Mouse (Mus musculus) midbrain, postnatal 0 days (tissue): ENCODE measurements around the gene Adam15. TPM values are rescaled to one million over a fixed set of nuclear protein-coding genes. Genes with fewer than 3 reads are reported as not detected.

ENCODE experiments used
- ATAC-seq: fragments of 200-750 bp; cut with Nextera tagmentation; 2 replicates; pipeline ENCODE4 v1.8.0; 2017; ENCODE audit warnings: moderate number of reproducible peaks, mild to moderate bottlenecking, moderate TSS enrichment, moderate library complexity; ENCODE audit not compliant: low FRiP score
- DNase-seq: peaks from one replicate; pipeline ENCODE4 v3.0.0-alpha.2; 2015; ENCODE audit warnings: low spot score
- H3K27ac ChIP-seq: fragments of 300-500 bp; sonication (generic); 2 replicates; pipeline ENCODE4 v1.5.1; 2014; ENCODE audit warnings: low read depth, mild to moderate bottlenecking, low read length, mixed read lengths
- H3K27me3 ChIP-seq: fragments of 300-500 bp; sonication (generic); 2 replicates; pipeline ENCODE4 v1.6.1; 2014; ENCODE audit warnings: low read length, control low read depth, mixed read lengths; ENCODE audit not compliant: insufficient read depth
- H3K36me3 ChIP-seq: fragments of 300-500 bp; sonication (generic); 2 replicates; pipeline ENCODE4 v1.6.1; 2014; ENCODE audit warnings: low read length, control low read depth, mixed read lengths; ENCODE audit not compliant: insufficient read depth
- H3K4me1 ChIP-seq: fragments of 300-500 bp; sonication (generic); 2 replicates; pipeline ENCODE4 v1.6.1; 2014; ENCODE audit warnings: mild to moderate bottlenecking, control low read depth, antibody characterized with exemption, low read length, mixed read lengths; ENCODE audit not compliant: insufficient read depth
- H3K4me2 ChIP-seq: fragments of 300-500 bp; sonication (generic); 2 replicates; pipeline ENCODE4 v1.6.1; 2014; ENCODE audit warnings: low read depth, mild to moderate bottlenecking, low read length, mixed read lengths; ENCODE audit not compliant: poor library complexity, severe bottlenecking
- H3K4me3 ChIP-seq: fragments of 300-500 bp; sonication (generic); 2 replicates; pipeline ENCODE4 v1.5.1; 2014; ENCODE audit warnings: low read depth, mild to moderate bottlenecking, low read length, moderate library complexity
- H3K9ac ChIP-seq: fragments of 300-500 bp; sonication (generic); replicated peaks from 2 replicates; pipeline ENCODE4 v1.6.1; 2014; ENCODE audit warnings: mild to moderate bottlenecking, low read length, moderate library complexity, mixed read lengths; ENCODE audit not compliant: poor library complexity, severe bottlenecking
- H3K9me3 ChIP-seq: fragments of 300-500 bp; sonication (generic); 2 replicates; pipeline ENCODE4 v1.6.1; 2016; ENCODE audit warnings: low read length, control low read depth
- CTCF ChIP-seq: IDR thresholded peaks from 2 replicates; pipeline ENCODE4 v1.5.1; 2016; ENCODE audit warnings: antibody characterized with exemption, mild to moderate bottlenecking
- WGBS: fragments of 180-500 bp; shearing (Covaris S2); extraction: QIAGEN DNeasy Blood & Tissue Kit; methylation state at CpG from one replicate; pipeline ENCODE4 v1.1.7; 2014; 5-methylcytosine and 5-hydroxymethylcytosine counted together
- polyA plus RNA-seq: library from polyadenylated mRNA; unstranded; fragments of >200 nt; fragmentation: Nextera tagmentation; extraction: Ambion mirVana; gene quantifications from 2 replicates; pipeline ENCODE4 v1.2.1, GENCODE M21; 2015
- total RNA-seq: library from RNA; depleted of rRNA; stranded (reverse); fragments of >200 nt; gene quantifications from 2 replicates; pipeline ENCODE4 v1.2.3, GENCODE M21; 2014

Adam15 gene
- total and polyA plus RNA-seq, 2 experiments from 2014 or later = 73.6 to 88.8 TPM

- Histone ChIP-seq H3K27ac (no peak overlapping the region), H3K4me3 (no peak overlapping the region), H3K36me3 (no peaks in the 10 kb centered on the region), H3K9me3 (no peaks in the 10 kb centered on the region), H3K4me1 (no peaks in the 10 kb centered on the region), H3K4me2 (no peak overlapping the region), H3K9ac (no peak overlapping the region), H3K27me3 (no peaks in the 10 kb centered on the region)
- no peak for DNase-seq
- no peak for ATAC-seq
- WGBS = 43% methylated on average over 5 of the region's 5 CpGs
- no peak for TF ChIP-seq CTCF
These were observed 23.9 kb upstream of the Adam15 start for GRCm38 (mm10) chr3:89373581-89374231.

DNA sequence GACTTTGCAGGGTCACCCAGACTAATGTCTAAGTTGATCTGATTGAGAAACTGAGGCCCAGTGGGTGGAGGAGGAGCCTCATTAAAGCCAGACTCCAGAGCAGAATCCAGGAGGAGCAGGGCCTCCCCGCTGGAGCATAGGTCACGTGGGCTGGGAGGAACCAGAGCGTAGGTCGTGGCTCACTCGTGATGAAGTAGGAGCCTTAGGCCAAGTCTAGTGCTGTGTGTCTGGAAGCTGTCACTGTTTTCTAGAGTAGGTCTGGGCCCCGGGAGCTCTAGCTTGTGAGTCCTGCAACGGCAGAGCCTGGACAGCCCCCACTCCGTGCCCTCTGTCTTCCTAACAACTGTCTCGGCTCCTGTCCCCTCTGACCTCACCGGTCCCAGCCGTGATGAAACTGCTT is 17.5 kb upstream of the Adam15 start:
- Histone ChIP-seq H3K4me1 (no peaks in the 10 kb centered on the region), H3K9me3 (no peaks in the 10 kb centered on the region), H3K4me2 (no peak overlapping the region), H3K4me3 (no peak overlapping the region), H3K27me3 (no peaks in the 10 kb centered on the region), H3K36me3 (no peaks in the 10 kb centered on the region), H3K27ac (no peak overlapping the region), H3K9ac (no peak overlapping the region)
- DNase-seq (no peak), ATAC-seq (no peak)
- WGBS = 76% methylated on average over 11 of the region's 11 CpGs
- no peak for TF ChIP-seq CTCF

DNA sequence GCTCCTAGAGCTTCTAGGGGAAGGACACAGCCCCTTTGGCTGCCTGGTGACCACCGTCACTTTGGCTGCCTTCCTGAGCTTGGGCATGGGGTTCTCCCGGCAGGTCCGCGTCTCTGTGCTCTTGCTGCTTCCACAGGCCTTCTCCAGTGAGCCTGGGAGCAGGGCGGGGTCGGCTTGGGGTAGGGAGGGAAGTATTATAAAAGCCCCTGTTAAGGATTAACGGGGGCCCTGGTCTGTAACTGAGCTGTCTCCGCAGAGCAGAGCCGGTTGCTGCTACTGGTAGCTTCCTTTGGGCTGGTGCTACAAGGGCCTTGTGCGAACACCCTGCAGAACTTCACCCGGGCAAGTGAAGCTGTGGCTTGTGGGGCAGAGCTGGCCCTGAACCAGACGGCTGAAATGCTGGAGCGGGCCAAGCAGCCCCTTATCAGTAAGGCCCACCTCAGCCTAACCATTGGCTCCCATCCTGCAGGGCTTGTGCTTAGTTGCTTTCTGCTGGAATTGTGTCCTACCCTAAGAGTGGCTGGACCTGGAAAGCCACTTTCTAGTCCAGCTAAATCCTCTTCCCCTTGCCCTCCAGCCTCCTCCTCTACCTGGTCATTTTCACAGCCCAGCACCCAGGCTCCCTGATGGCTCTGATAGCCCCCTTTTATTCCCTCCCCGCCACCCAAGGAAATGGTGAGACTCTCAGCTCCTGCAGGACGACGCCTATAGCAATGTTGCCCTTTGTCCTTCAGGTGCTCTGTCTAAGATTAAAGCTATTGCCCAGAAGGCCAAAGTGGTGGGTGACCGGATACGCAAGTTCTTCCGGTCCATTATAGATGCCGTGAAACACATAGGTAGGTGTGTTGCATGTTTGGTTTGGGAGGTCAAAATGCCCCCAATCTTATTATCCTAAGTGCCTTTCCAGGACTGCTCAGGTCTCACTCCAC is 16.0 kb upstream of the Adam15 start:
- TF ChIP-seq CTCF = no peak
- no peaks in the 10 kb centered on the region for H3K36me3 ChIP-seq
- no peak overlapping the region for H3K27ac ChIP-seq
- H3K4me3 ChIP-seq = no peak overlapping the region
- H3K9me3 ChIP-seq = no peaks in the 10 kb centered on the region
- DNase-seq = no peak
- no peaks in the 10 kb centered on the region for H3K27me3 ChIP-seq
- no peak overlapping the region for H3K9ac ChIP-seq
- no peak overlapping the region for H3K4me2 ChIP-seq
- WGBS = 75% methylated on average over 20 of the region's 20 CpGs
- no peaks in the 10 kb centered on the region for H3K4me1 ChIP-seq
- ATAC-seq = no peak

DNA sequence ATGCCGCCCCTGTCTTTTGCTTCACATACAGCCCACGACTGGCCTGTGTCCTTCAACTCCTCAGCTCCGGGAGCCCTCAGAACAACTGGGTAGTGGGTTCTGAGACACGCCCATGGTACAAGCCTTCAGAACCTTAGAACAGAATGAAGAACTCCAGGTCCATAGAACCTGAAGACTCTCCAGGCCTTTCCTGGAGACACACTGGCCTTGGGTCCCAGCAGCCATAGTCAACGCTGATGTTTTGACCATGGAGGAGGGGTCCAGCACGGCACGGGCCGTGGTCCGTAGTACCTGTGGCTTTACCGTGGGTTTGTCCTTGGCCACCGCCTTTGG is 15.3 kb upstream of the Adam15 start, which contains the start of gene Dcst1:
Gene Dcst1 (minus strand): TSS at position 101 of the 333 bp plus-strand sequence.
- no peak within 1 kb of the TSS for H3K4me2 ChIP-seq
- no peak within 1 kb of the TSS for H3K27ac ChIP-seq
- no peaks in the 10 kb centered on the region for H3K27me3 ChIP-seq
- H3K9me3 ChIP-seq = no peaks in the 10 kb centered on the region
- TF ChIP-seq CTCF = no peak
- DNase-seq (no peak), ATAC-seq (no peak)
- no peak within 1 kb of the TSS for H3K9ac ChIP-seq
- 85% methylated on average over 11 of the region's 11 CpGs for WGBS
- H3K4me3 ChIP-seq = no peak within 1 kb of the TSS
- H3K4me1 ChIP-seq = no peaks in the 10 kb centered on the region
- H3K36me3 ChIP-seq = no peaks in the 10 kb centered on the region

DNA sequence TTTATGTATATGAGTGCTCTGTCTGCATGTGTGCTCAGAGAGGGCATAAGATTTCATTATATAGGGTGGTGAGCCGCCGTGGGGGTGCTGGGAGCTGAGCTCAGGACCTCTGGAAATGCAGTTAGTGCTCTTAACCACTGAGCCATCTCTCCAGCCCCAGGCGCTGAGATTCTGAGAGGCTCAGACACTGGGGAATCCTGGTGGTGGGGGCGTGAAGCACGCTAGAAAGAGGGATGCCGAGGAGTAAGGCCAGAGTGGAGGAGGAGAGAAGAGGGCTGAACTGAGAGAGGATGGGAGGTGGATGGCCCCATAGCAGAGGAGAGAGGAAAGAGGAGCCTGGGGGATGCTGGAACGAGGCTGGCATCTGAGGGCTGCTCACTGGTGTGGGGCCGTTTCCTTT is 14.8 kb upstream of the Adam15 start:
- DNase-seq (no peak), ATAC-seq (no peak)
- Histone ChIP-seq H3K4me3 (no peak overlapping the region), H3K9me3 (no peaks in the 10 kb centered on the region), H3K27ac (no peak overlapping the region), H3K4me1 (no peaks in the 10 kb centered on the region), H3K36me3 (no peaks in the 10 kb centered on the region), H3K27me3 (no peaks in the 10 kb centered on the region), H3K9ac (no peak overlapping the region), H3K4me2 (no peak overlapping the region)
- TF ChIP-seq CTCF = no peak
- 51% methylated on average over 8 of the region's 8 CpGs for WGBS

DNA sequence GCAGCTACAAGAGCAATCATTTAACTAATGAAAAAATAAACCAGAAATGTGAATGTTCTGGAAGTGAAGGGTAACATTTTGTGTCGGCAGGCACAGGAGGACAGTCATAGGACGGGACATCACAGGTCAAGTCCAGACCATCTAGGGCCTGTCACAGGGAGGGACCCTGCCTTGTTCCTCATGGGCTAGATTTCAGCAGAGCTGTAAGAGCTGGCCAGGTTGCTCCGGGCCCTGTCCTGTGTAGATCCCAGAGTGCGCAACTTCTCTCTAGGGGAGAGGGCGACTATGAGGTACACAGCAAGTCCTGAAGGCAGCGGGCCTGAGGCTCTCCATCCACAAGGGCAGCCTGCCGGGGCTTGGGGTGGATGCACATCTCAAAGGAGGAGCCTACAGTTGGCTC is 11.9 kb upstream of the Adam15 start, which contains the start of gene Dcst2:
Gene Dcst2 (plus strand): TSS at position 301 of the 400 bp plus-strand sequence.
- no peaks in the 10 kb centered on the region for H3K27me3 ChIP-seq
- no peaks in the 10 kb centered on the region for H3K4me1 ChIP-seq
- WGBS = 89% methylated on average over 7 of the region's 7 CpGs
- no peak within 1 kb of the TSS for H3K9ac ChIP-seq
- no peak for ATAC-seq
- H3K4me3 ChIP-seq = no peak within 1 kb of the TSS
- DNase-seq = no peak
- H3K36me3 ChIP-seq = no peaks in the 10 kb centered on the region
- no peaks in the 10 kb centered on the region for H3K9me3 ChIP-seq
- H3K4me2 ChIP-seq = no peak within 1 kb of the TSS
- TF ChIP-seq CTCF = no peak
- H3K27ac ChIP-seq = no peak within 1 kb of the TSS
